In the genomic region with DNA sequence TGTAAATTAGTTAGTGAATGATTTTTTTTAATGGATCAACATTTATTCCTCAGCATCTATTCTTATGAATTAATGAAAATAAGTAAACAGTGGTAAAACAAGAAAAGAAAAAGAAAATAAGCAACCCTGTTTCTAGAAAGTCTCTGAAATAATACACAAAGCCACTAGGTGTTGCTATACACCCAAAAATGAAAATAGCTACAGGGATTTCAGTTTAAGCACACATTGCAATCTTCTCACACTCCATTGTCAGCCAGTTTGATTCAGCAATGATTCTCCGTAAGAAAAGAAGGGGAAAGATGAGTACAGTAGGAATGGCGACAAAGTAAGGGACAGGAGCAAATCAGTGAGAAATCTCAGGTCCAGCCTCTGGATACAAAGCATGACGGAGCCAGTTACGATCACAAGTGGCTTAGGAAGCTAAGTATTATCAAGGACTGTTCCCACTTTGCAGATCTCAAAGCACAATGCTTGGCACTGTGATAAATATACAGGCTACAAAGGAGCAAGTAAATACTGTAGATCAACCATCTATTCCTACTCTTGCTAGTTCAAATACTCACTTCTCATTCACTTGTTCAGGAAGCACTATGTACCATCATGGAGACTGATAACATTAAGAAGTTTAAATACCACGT, we compare ENCODE assay signal across 8 mouse cellular contexts.
DNase-seq lines count a peak whose midpoint lies in the region; ATAC-seq lines count a peak whose summit lies in the region.

No protein-coding gene starts in this region.

- DNase-seq in gastrocnemius, adult 18-20 months (ENCODE audit: low spot score): peak; percentile 11
- no peak for DNase-seq in gastrocnemius, postnatal 4 days (ENCODE audit: low spot score in 2 of 2)
- DNase-seq in midbrain, embryonic 11.5 days (ENCODE audit: low spot score, missing footprints): peak; percentile 85
- DNase-seq in midbrain, embryonic 10.5 days (ENCODE audit: low spot score): no peak
- peak; percentile 15 for DNase-seq in fibroblast of lung, adult 2 months (ENCODE audit: low read depth)
- no peak for DNase-seq in thymus, postnatal 4 days
- no peak for DNase-seq in gastrocnemius, adult 8-10 months (ENCODE audit: low spot score in 2 of 2)

- H3K4me1 ChIP-seq in midbrain, embryonic 11.5 days (ENCODE audit: control insufficient read depth, insufficient read depth, low read length): no peaks in the 10 kb centered on the region
- no peaks in the 10 kb centered on the region for H3K4me1 ChIP-seq in midbrain, embryonic 10.5 days
- peaks cover 3% of the 10 kb centered on the region; the same call in 1 of the 2 replicates for H3K4me1 ChIP-seq in midbrain, embryonic 15.5 days

- H3K27me3 ChIP-seq in midbrain, embryonic 11.5 days (ENCODE audit: control insufficient read depth, insufficient read depth, low read length): no peaks in the 10 kb centered on the region
- no peaks in the 10 kb centered on the region for H3K27me3 ChIP-seq in midbrain, embryonic 10.5 days (ENCODE audit: low read depth, poor library complexity, severe bottlenecking)
- no peaks in the 10 kb centered on the region for H3K27me3 ChIP-seq in midbrain, embryonic 15.5 days (replicated peaks)

- H3K36me3 ChIP-seq in midbrain, embryonic 11.5 days (ENCODE audit: control insufficient read depth, insufficient read depth, low read length): no peaks in the 10 kb centered on the region
- H3K36me3 ChIP-seq in midbrain, embryonic 10.5 days: no peaks in the 10 kb centered on the region
- H3K36me3 ChIP-seq in midbrain, embryonic 15.5 days (replicated peaks): no peaks in the 10 kb centered on the region

- WGBS in midbrain, embryonic 11.5 days: 86% methylated on average over 5 of the region's 5 CpGs
- WGBS in midbrain, embryonic 10.5 days: 85% methylated on average over 5 of the region's 5 CpGs
- 64% methylated on average over 5 of the region's 5 CpGs for WGBS in midbrain, embryonic 15.5 days

- no peak overlapping the region for H3K4me2 ChIP-seq in midbrain, embryonic 11.5 days
- H3K4me2 ChIP-seq in midbrain, embryonic 15.5 days: no peak overlapping the region

- H3K27ac ChIP-seq in midbrain, embryonic 11.5 days (ENCODE audit: low read depth, low read length): no peak overlapping the region
- no peak overlapping the region for H3K27ac ChIP-seq in midbrain, embryonic 10.5 days (replicated peaks)
- H3K27ac ChIP-seq in midbrain, embryonic 15.5 days: no peak overlapping the region

- ATAC-seq in midbrain, embryonic 11.5 days (ENCODE audit: low FRiP score): no peak
- peak; percentile 87 for ATAC-seq in midbrain, embryonic 15.5 days (replicated peaks)

- no peaks in the 10 kb centered on the region for H3K9me3 ChIP-seq in midbrain, embryonic 11.5 days (ENCODE audit: control insufficient read depth, low read length)
- no peaks in the 10 kb centered on the region for H3K9me3 ChIP-seq in midbrain, embryonic 10.5 days (replicated peaks)
- no peaks in the 10 kb centered on the region for H3K9me3 ChIP-seq in midbrain, embryonic 15.5 days

- H3K4me3 ChIP-seq in midbrain, embryonic 11.5 days (ENCODE audit: low read depth, low read length): no peak overlapping the region
- no peak overlapping the region for H3K4me3 ChIP-seq in midbrain, embryonic 10.5 days
- H3K4me3 ChIP-seq in midbrain, embryonic 15.5 days: no peak overlapping the region

- H3K9ac ChIP-seq in midbrain, embryonic 11.5 days (ENCODE audit: low read length): no peak overlapping the region
- no peak overlapping the region for H3K9ac ChIP-seq in midbrain, embryonic 15.5 days

Comparison
In these comparisons a context has a peak if more than half of its experiments do, and no peak if none do; other contexts are left out.
1. DNase-seq: peak in gastrocnemius, adult 18-20 months (single experiment), midbrain, embryonic 11.5 days (single experiment) and fibroblast of lung, adult 2 months (single experiment); none in gastrocnemius, postnatal 4 days (0 of 2), midbrain, embryonic 10.5 days (single experiment), thymus, postnatal 4 days (single experiment) and gastrocnemius, adult 8-10 months (0 of 2).